Mouse (Mus musculus): ENCODE data around the gene Hoxa4. TPM values are rescaled to one million over a fixed set of nuclear protein-coding genes. Genes with fewer than 3 reads are reported as not detected.

Gene Hoxa4
- polyA plus RNA-seq, 1 experiment from 2014 or later: 14.5 TPM

DNA sequence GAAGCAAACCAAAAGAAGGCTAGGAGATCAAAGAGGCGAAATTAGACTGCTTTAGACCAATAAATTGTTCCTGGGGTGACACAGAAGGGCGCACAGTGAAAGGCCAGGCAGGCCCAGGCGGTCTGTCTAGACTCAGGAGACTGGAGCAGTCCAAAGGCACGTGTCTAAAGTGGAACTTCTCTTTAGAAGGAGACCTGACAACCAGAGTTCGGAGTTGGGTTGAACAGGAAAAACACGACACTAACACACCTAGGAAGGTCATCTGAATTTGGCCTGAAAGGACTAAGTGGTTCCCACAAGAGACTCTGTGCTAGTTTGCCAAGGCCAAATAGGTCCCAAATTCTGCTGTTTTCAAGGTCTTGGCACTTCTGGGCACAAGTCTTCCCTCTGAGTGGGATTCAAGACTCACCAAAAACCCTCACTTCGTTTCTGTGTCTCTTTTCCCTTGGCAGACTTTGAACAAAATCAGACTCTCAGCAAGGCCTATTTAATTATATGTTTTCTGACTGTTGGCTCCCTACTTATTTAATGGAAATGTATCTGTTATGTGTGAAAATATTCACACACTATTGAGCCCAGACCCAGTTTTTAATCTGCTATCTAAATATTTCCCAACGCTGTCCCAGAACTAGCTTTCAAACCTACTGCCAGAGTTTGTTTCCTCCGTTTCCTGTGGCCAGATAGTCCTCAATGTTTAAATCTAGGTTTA is 27.8 kb upstream of the Hoxa4 start:
- Histone ChIP-seq H3K4me3 (no peak overlapping the region), H3K27me3 (peaks cover 100% of the 10 kb centered on the region)

DNA sequence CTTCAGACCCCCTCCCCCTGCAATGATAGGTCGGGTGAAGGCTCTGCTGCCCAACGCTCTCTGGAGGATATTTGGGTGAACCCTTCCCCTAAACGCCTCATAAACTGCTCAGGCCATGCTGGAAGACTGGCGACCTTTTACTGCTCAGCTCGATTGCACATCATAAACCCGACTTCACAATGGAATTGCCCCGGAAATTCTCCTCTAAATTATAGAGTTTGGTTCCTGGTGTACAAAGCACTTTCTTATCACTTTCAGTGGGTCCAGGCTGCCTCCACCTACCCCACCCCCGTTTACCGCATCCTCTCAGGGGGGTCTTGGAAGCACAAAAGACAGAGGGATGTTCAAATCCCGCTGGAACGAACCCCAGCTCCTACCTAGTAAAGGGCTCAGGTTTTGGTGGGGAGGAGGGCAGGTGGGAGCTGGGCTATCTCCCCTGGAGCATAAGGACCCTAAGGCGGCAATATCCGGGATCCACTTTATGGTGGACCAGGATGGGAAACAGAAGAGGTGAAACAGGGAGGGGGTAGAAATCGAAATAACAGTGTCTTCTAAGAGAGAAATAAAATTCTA is 27.2 kb upstream of the Hoxa4 start:
- H3K27ac ChIP-seq: no peak overlapping the region
- H3K9me3 ChIP-seq: no peaks in the 10 kb centered on the region
- no peak overlapping the region for H3K4me3 ChIP-seq
- H3K9ac ChIP-seq: no peak overlapping the region
- H3K27me3 ChIP-seq: peaks cover 100% of the 10 kb centered on the region
- no peaks in the 10 kb centered on the region for H3K36me3 ChIP-seq
- no peak for ATAC-seq (ENCODE audit: low FRiP score)
- WGBS: 8% methylated on average over 14 of the region's 14 CpGs
- H3K4me1 ChIP-seq (replicated peaks): peaks cover 21% of the 10 kb centered on the region
- no peak overlapping the region for H3K4me2 ChIP-seq

More for the DNA sequence above, 27.8 kb upstream of the Hoxa4 start:
- ATAC-seq (ENCODE audit: low FRiP score): no peak
- Histone ChIP-seq H3K9ac (no peak overlapping the region), H3K9me3 (no peaks in the 10 kb centered on the region), H3K36me3 (no peaks in the 10 kb centered on the region), H3K4me1 (replicated peaks) (peaks cover 21% of the 10 kb centered on the region), H3K27ac (no peak overlapping the region), H3K4me2 (no peak overlapping the region)
- 20% methylated on average over 9 of the region's 9 CpGs for WGBS

DNA sequence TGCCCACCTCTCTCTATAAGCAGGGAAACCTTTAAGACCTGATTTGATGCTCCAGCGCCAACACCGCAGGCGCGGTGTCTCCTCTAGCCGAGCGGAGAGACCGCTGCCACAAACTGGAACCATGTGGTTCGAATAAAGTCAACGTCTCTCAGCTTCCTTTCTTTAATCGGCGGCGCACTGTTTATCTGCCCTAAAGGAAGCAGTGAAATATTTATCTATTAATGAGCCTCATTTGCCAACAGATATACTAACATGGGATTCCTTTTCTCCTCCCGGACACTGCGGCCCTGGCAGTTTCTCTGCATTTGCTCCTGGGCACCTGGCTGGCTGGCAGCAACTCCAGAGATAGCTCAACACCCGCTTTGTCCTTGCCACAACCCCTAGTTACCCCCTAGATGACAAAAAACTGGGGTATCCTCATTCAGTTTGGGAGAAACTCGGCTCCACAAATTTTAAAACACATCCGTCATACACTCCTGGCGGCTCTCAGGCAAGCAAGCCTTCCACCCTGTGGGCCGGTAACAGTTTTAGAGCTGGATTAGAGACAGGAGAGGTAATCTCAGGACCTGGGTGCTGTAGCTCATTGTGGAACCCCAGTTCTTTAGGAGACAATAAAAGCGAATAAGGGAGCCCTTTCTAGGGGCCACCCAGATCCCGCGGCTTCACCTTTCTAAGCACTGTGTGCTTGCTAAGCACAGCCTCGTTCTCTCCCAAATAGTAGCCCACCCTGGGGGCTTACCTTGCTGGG is 26.5 kb upstream of the Hoxa4 start:
- Histone ChIP-seq H3K36me3 (no peaks in the 10 kb centered on the region), H3K27ac (no peak overlapping the region; the same call in 1 of the 2 replicates), H3K9me3 (no peaks in the 10 kb centered on the region), H3K4me2 (peak overlapping the region; percentile 44), H3K4me1 (replicated peaks) (peaks cover 22% of the 10 kb centered on the region), H3K27me3 (peaks cover 100% of the 10 kb centered on the region), H3K4me3 (peak overlapping the region; percentile 33), H3K9ac (no peak overlapping the region)
- no peak for ATAC-seq (ENCODE audit: low FRiP score)
- WGBS: 5% methylated on average over 23 of the region's 23 CpGs

DNA sequence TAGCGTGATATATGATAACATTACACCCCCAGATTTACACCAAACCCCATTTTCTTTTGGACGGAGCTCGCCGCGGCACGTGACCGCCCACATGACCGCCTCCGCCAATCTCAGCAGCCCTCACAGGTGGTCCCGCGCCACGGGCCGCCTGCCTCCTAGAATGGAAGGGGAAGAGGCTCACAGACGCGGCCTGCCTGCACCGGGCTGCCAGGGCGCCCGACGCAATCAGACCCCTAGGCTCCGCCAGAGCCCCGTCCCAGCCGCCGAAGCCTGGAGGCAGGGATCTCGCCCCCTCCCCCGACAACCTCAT is 25.9 kb upstream of the Hoxa4 start:
- H3K4me1 ChIP-seq (replicated peaks): peaks cover 28% of the 10 kb centered on the region
- H3K36me3 ChIP-seq: no peaks in the 10 kb centered on the region
- no peak overlapping the region for H3K9ac ChIP-seq
- WGBS: under 1% methylated on average over 24 of the region's 25 CpGs
- peak; percentile 46; the same call in 1 of the 2 replicates for ATAC-seq (ENCODE audit: low FRiP score)
- H3K9me3 ChIP-seq: no peaks in the 10 kb centered on the region
- H3K4me2 ChIP-seq: peak overlapping the region; percentile 44
- H3K27me3 ChIP-seq: peaks cover 100% of the 10 kb centered on the region
- no peak overlapping the region for H3K27ac ChIP-seq
- peak overlapping the region; percentile 33 for H3K4me3 ChIP-seq

DNA sequence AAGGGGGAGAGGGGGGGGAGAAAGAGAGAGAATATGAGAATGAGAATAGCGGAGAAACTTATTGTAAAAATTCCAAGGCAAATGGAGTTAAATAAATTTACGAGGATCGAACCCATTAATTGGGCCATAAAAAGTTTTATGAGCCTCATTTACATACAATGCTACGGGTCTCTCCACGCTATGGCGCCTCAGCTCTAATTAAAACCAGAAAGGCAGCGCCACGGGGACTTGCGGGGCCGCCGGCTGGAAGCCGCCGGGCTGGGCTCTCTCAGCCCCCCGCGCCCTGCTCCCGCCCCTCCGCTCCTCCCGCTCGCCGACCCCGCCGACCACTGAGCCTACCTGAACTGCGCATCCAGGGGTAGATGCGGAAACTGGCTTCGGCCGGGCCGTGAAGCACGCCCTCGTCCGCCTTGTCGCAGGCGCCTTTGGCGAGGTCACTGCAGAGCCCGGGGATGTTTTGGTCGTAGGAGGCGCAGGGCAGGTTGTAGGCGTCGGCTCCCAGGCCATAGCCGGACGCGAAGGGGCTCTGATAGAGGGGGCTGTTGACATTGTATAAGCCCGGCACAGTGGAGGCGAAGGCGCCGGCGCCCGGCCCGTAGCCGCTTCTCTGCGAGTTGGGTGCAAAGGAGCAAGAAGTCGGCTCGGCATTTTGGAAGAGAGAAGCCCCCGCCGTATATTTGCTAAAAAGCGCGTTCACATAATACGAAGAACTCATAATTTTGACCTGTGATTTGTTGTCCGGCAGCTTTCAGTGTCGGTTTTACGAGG is 25.3 kb upstream of the Hoxa4 start:
- no peak for ATAC-seq (ENCODE audit: low FRiP score)
- H3K27ac ChIP-seq: peak overlapping the region; percentile 48; the same call in 1 of the 2 replicates
- peak overlapping the region; percentile 33 for H3K4me3 ChIP-seq
- H3K27me3 ChIP-seq: peaks cover 100% of the 10 kb centered on the region
- H3K9ac ChIP-seq: peak overlapping the region; percentile 63
- peak overlapping the region; percentile 44 for H3K4me2 ChIP-seq
- 2% methylated on average over 60 of the region's 60 CpGs for WGBS
- no peaks in the 10 kb centered on the region for H3K9me3 ChIP-seq
- H3K4me1 ChIP-seq (replicated peaks): peaks cover 33% of the 10 kb centered on the region
- H3K36me3 ChIP-seq: no peaks in the 10 kb centered on the region

DNA sequence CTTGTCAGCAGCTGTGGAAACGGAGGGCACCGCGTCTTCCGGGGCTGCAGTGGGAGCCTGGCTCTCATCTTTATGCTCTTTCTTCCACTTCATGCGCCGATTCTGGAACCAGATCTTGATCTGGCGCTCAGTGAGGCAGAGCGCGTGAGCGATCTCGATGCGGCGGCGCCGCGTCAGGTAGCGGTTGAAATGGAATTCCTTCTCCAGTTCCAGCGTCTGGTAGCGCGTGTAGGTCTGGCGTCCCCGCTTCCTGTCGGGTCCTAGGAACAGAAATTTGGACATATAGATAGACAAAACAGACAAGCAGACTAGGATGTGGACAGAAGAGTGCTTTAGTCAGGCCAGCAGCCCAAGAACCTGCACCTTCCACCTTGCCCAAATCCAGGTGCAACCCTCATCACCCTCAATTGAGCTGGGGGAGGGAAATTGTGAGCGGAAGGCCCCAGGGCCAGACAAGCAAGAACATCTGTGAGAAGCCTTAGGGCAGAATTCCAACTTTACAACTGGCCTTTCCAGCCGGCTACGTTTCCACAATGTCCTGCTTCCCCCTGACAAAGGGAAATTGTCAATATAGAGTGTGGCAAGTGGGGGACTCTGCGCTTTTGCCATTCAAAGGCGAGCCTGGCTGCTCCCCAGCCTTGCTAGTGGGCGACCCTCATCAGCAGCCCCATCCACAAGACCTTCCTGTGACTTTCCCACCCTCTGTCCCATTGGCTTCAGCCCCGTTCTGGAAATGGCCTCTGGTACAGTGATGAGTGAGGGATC is 24.4 kb upstream of the Hoxa4 start:
- 2% methylated on average over 30 of the region's 30 CpGs for WGBS
- Histone ChIP-seq H3K27me3 (peaks cover 100% of the 10 kb centered on the region), H3K27ac (peak overlapping the region; percentile 42)

DNA sequence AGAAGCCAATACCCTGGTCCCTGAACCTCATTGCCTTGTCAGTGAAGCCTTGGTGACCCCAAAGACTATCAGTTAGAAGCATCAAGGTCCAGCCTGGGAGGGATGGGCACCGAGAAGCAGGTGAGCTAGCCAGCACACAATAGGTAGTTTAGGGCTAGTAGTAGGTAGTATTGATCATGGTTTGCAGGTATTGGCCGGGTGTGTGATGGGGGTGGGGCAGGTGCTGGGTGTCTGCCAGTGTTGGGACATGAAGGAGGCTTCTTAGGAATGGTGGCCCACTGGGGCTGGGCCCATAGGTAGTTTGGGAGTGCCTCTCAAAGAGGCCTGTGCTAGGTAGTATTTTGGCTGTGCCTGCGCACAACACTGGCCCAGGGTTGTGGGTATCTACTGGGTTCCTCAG is 23.5 kb upstream of the Hoxa4 start:
- ATAC-seq (ENCODE audit: low FRiP score): no peak
- H3K27me3 ChIP-seq: peaks cover 99% of the 10 kb centered on the region
- H3K4me2 ChIP-seq: peak overlapping the region; percentile 34; the same call in 1 of the 2 replicates
- no peaks in the 10 kb centered on the region for H3K9me3 ChIP-seq
- H3K9ac ChIP-seq: no peak overlapping the region
- peaks cover 32% of the 10 kb centered on the region for H3K4me1 ChIP-seq (replicated peaks)
- no peak overlapping the region for H3K4me3 ChIP-seq
- no peaks in the 10 kb centered on the region for H3K36me3 ChIP-seq
- 14% methylated on average over 3 of the region's 3 CpGs for WGBS
- H3K27ac ChIP-seq: no peak overlapping the region

More for the DNA sequence above, 24.4 kb upstream of the Hoxa4 start:
- 0 out of 2 replicates have a peak overlapping the region, but pooled peaks have one; percentile 11 for H3K9ac ChIP-seq
- no peak for ATAC-seq (ENCODE audit: low FRiP score)
- peaks cover 32% of the 10 kb centered on the region for H3K4me1 ChIP-seq (replicated peaks)
- no peaks in the 10 kb centered on the region for H3K36me3 ChIP-seq
- no peaks in the 10 kb centered on the region for H3K9me3 ChIP-seq
- H3K4me3 ChIP-seq: peak overlapping the region; percentile 33
- H3K4me2 ChIP-seq: peak overlapping the region; percentile 34

DNA sequence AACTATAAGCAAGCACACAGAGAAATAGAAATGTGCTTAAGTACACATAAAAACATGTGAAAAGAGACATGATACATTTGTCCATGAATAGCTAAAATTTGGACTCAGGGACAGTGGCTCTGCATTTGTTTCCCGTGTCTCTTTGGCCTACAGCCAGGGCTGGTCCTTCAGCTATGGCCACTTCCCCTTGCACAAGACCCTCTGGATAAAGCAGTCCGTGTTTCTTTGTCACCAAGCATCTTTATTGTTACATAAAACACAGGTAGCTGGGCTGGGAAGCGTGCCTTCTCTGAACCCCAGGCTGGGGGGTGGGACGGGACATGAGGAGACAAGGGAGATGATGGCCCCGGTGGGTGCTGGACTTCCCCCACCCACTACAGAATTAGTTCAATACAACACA is 22.7 kb upstream of the Hoxa4 start:
- Histone ChIP-seq H3K27ac (no peak overlapping the region), H3K4me3 (no peak overlapping the region), H3K36me3 (no peaks in the 10 kb centered on the region), H3K27me3 (peaks cover 99% of the 10 kb centered on the region), H3K9ac (no peak overlapping the region), H3K4me2 (no peak overlapping the region), H3K4me1 (replicated peaks) (peaks cover 38% of the 10 kb centered on the region), H3K9me3 (no peaks in the 10 kb centered on the region)
- 24% methylated on average over 5 of the region's 5 CpGs for WGBS
- ATAC-seq (ENCODE audit: low FRiP score): no peak

DNA sequence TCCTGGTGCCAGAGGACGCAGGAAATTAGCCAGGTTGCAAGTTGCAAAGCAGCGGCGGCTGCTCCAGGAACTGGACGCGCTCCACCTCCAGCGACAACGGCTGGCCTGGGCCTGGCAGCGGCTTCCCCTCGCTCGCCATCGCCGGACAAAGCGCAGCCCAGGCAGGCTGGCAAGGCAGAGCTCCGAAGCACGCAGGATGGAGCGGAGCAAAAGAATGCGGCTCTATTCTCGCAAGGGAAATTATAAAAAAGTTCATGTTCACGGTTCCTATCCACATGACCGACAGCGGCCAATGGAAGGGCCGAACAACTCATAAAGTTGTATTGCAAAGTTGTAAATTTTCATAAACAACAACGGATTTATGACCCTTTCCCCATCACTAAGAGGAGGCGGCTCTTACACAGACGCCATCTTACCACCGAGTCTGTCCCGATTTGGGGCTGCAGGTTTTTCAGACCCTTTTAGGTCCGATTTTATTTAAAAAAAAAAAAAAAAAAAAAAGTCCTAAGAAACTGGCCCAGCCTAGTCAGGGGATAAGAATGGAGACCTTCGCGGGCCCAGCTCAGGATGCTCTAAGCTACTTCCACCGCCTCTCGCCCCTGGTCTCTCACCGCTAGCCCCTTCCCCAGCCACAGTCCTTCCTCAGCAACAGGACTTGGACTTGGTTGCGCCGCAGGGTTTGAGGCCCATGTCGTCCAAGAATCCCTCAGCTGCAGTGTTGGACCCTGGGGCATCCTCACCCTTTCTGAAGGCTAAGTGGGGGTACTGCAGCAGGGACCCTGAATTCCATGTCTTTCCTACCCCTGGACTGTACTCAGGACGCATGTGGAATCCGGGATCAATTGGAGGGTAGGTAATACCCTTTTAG is 21.8 kb upstream of the Hoxa4 start, which contains the start of the genes Hoxa3 and Gm28308:
Gene Hoxa3, minus strand, starts transcription at position 218 of the 868 bp plus-strand sequence.
Gene Gm28308, minus strand, starts transcription at position 221 of the 868 bp plus-strand sequence.
- no peaks in the 10 kb centered on the region for H3K9me3 ChIP-seq
- no peaks in the 10 kb centered on the region for H3K36me3 ChIP-seq
- peak within 1 kb of the TSS; percentile 49 for H3K9ac ChIP-seq
- peak within 1 kb of the TSS; percentile 64 for H3K4me2 ChIP-seq
- no peak for ATAC-seq (ENCODE audit: low FRiP score)
- peaks cover 47% of the 10 kb centered on the region for H3K4me1 ChIP-seq (replicated peaks)
- peaks cover 99% of the 10 kb centered on the region for H3K27me3 ChIP-seq
- WGBS: 6% methylated on average over 38 of the region's 38 CpGs
- H3K27ac ChIP-seq: peak within 1 kb of the TSS; percentile 82
- peak within 1 kb of the TSS; percentile 34 for H3K4me3 ChIP-seq

DNA sequence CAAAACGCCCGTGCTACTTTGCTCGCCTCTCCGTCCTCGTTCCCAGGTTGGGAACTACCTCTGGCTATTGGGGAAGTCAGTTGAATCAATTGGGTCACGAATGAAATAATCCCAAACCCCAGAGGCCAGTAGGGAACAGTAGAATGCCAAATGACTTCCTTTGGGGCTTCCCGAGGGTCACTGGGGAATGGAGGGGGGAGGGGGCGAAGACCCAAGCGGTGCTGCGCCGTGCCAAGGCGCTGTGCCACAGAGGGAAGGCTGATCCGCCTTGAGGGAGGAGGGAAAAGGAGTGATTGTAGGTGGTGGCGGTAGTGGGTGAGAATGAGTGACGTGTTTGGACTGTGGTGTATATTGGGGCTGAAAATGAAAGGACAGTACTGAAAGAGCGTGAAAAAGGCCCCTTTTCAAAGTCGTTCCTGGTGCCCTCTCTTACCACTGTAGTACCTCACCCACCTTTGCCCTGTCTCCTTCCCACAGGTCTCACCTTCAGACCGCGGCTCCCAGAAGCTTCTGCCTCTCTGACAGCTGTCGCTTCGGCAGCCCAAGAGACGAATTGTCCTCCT is 21.1 kb upstream of the Hoxa4 start:
- ATAC-seq (ENCODE audit: low FRiP score): no peak
- WGBS: 1% methylated on average over 22 of the region's 22 CpGs
- no peaks in the 10 kb centered on the region for H3K9me3 ChIP-seq
- peak overlapping the region; percentile 34 for H3K4me3 ChIP-seq
- H3K4me1 ChIP-seq (replicated peaks): peaks cover 50% of the 10 kb centered on the region
- H3K27me3 ChIP-seq: peaks cover 99% of the 10 kb centered on the region
- peak overlapping the region; percentile 64 for H3K4me2 ChIP-seq
- H3K9ac ChIP-seq: peak overlapping the region; percentile 49; the same call in 1 of the 2 replicates
- H3K36me3 ChIP-seq: no peaks in the 10 kb centered on the region
- peak overlapping the region; percentile 82 for H3K27ac ChIP-seq
